Mouse (Mus musculus) liver, embryonic 14.5 days (tissue): ENCODE measurements around the gene Pif1.

Experiments used
- CTCF ChIP-seq: IDR thresholded peaks from 2 replicates; pipeline ENCODE4 v1.5.1; 2016; ENCODE audit warnings: antibody characterized with exemption, low read depth, control low read depth
- EP300 ChIP-seq: IDR thresholded peaks from 2 replicates; pipeline ENCODE4 v1.6.1; 2016; ENCODE audit warnings: antibody characterized with exemption, low read depth

DNA sequence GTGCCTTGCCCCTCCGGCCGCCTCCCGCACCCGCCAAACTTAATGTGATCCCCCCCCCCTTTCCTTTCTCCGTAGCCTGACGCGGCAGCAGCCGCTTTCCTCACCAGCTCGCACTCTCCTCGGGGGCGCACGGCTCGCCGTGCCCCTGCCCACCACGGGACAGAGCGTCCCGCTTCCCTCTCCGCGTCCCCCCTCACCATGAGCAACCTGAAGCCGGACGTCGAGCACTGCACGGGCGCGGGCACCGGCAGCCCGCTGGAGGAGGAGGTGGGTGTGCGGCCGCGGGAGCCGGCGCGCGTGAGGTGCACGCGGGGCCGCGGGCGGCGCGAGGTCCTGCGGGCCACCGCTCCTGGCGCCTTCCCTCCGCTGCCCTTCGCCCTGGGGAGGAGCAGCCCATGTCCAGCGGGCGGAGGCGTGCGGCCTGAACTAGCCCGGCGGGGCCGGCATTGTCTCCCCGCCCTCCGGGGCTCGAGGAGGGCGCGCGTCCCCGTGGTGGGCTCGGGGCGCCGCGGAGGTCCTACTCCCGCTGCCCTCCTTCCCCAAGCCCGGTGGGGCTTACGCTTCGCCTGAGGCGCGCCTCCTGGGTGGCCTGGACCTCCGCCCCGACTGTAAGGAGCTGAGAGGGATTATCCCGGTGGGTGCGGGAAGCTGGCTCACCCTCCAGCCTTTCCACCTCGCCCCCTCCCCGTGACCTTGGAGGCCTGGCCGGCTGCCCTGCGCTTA, 43.8 kb downstream of the Pif1 start:
- no peak for TF ChIP-seq EP300
- TF ChIP-seq CTCF: no peak
